Mouse (Mus musculus) thymus, adult 18-20 months (tissue): ENCODE data around the gene Kcnq1.

ENCODE experiments used
- DNase-seq, 2 experiments: peaks; one replicate each; pipeline ENCODE4 v3.0.0; 2022; ENCODE audit warnings: mixed read lengths in 2 of 2

Gene Kcnq1

DNA sequence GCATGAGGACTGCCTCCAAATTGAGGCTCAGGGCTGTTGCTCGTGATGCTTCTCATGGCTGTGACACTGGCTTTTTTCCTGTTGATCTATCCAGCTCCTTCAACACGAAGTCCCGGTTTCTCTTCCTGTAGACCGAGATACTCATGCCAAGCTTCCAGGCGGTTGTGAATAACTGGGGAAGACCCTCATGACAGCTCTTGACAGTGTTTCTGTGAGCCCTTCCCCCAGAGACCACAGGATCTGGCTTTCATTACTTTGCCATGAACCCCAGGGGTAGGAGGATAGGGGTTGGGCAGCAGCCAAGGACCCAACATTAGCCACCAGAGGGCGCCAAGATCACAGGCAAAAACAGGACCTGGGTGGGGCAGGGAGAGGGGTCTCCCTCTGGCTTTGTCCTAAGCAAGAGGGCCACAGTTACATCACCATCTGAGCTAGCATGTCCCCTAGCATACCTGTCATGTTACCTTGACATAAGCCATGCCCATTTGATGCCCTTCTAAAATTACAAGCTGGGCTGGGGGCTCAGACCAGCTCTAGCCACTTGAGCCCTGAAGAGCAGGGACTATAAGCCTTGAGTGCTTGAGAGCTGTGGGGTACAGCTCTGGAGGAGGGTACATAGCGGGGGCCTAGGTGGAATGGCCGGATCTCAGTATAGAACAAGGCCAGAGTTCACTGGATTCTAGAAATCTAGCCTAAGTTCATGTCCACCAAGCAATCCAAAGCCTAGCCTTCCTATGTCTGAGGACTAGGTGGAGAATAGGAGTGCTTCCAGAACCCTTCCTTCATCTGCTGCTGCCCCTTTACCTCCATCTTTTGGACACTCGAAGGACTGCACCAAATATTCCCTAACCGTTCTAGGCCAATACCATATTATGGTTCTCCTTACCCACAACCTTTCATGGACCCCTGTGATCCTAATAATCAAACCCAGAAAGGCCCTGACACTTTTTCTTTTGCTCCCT, 11.3 kb upstream of the Kcnq1 start, which contains the start of gene Trpm5:
Trpm5 (minus strand) TSS at position 51 of the 962 bp plus-strand sequence.
- no peak for DNase-seq

DNA sequence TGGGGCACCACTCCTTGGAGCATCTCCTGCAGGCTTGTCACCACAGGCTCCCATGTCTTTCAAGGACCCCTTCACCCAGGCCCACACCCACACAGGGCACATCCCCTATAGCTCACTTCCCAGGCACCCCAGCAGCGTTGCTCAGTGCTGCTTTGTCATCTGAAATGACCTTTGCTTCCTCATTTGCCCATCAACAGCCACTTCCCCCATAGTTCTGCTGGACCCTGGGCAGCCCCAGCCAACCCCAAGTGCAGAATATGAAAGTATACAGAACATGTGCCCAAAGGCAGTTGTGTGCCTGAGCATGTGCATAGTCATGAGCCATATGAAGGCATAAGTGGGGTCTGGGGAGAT, 10.6 kb upstream of the Kcnq1 start:
- DNase-seq = no peak

DNA sequence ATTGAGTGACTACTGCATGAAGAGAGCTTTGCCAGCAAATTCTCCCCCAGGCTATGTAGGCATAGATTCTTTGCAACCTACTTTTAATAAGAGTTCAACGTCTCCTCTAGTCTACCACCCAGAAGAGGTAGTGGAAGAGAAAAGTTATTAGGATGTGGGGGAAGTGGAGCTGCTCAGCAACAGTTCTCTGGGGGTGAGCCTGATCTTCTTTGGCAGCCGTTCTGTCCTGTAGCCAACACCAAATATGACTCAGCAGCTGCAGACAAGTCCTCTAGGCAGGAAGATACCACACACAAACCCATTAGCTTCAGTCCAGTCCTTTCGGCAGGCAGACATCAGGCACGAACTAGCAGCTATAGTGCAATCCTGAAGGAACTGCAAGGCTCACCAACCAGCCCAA, 5.4 kb upstream of the Kcnq1 start:
- DNase-seq = no peak

DNA sequence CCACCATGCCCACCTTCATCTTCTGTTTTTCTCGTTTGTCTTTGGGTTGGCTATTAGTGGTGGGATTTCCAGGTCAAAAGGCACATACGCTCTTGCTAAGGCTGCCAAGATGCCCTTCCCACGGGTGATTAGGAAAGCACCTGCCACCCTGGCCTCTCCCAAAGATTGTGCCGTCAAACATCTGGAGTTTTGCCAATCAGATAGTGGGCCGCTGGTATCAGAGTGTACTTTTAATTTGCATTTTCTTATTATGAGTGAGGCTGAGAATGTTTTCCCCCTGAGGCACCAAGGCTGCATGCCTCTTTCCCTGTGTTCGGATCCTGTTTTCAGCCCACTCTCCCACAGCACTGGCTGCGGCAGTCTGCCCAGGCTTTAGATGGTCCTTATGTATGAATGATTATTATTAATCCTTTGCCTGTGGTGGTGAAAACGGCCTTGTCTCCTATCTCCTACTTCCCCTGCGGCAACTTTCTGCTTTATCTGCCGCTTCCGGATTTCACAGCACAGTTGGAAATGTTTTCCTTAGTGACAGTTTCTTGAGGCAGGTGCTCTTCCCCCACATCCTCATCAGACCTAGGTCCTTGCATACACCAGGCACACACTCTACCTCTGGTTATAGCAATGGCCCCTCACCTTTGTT, 784 bp upstream of the Kcnq1 start:
- no peak for DNase-seq

DNA sequence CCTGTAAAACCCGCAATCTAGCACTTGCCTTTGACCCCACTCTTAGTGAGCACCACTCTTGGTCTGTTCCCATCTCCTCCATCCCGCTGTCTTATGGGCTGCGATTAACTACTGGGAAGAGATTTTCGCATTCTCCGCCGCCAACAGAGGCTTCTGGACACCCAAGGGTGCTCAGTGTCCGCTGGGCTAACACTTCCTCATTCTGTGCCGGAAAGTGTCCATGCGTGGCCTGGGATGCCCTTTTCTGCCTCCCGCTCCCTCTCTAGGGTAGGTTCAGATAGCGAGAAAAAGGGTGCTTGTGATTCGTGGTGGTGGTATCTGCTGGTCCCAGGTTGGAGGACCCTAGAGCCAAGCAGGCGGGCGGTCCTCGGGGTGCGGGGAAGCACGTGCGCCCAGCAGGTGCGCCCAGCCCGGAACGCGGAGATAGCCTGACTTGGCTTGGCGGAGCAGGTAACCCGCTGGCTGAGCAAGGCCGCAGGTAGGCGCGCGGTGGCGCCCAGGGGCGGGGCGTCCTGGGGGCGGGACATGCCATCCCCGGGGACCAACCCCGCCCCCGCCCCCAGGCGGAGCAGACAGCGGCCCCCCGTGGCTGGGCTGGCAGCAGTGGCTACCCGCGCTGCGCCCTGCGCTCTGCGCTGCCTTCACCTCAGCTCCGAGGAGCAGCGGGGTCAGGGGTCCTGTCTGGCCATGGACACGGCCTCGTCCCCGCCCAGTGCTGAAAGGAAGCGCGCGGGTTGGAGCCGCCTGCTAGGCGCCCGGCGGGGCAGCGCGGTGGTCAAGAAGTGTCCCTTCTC, 707 bp downstream of the Kcnq1 start:
- peak; percentile 15 to 17 for DNase-seq

DNA sequence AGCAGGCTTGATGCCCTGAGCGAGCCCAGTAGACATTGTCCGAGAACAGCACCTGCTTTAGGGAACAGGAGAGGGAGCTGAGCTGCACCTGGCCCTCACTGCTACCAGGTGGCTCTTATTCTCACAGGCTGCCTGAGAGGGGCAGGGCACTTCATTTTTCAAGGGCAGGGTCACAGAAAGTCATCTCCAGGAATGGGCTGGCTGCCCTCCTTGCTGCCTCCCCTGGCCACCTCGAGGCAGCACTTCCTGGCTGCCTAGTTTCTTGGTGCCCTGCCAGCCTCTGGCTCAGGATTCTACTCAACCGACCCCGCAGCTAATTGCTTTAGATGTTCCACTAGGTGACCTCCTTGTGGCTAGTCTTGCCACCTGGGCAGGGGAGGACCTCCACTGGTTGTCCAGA, 2.0 kb downstream of the Kcnq1 start:
- no peak for DNase-seq

DNA sequence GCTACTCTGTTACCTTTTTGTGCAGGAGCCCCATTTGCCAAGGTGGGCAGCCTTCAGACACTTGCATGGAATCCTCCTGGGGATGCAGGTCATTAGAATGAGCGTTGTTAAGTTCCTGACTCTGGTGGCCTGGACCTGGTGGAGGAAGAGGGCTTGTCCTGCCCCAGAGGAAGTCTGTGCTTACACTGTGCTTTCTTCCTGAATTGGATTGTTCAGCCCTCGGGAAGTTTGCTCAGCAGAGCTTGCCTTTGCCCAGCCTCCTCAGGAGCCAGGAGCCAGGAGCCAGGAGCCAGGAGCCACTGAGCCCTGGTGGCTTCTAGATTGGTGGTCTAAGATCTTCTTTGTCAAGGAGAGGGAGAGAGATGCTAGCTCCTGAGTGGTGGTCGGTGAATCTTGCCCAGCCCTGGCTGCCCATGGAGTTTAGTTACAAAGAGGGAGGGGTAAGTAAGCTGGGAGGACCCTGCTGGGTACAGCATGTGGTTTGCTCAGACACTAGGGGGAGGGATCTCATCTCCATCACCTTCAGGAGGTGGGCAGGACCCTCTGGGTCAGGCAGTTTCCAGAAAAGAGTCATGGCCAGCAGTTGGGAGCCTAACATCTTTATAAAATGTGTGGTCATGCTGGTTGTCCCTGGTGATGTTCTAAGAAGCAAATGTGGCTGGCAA, 3.0 kb downstream of the Kcnq1 start:
- no peak for DNase-seq

DNA sequence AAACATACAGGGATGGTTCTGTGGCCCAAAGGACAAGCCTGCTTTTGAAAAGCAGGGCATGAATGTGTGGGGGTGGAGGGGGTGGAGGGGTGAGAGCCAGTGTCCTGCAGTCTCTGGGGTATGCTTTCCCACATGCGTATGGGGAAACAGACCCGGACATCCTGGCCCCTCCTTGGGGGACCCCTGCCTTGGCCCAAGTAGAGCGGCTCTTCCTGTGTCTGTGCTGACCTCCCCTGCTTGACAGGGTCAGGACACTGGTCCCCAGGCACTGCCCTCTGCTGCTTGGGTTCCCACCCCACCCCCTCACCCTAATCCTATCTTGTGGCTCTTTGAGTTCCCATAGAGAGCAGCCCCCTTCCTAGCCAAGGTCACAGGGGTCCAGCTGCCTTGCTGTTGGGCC, 3.5 kb downstream of the Kcnq1 start:
- DNase-seq = no peak

DNA sequence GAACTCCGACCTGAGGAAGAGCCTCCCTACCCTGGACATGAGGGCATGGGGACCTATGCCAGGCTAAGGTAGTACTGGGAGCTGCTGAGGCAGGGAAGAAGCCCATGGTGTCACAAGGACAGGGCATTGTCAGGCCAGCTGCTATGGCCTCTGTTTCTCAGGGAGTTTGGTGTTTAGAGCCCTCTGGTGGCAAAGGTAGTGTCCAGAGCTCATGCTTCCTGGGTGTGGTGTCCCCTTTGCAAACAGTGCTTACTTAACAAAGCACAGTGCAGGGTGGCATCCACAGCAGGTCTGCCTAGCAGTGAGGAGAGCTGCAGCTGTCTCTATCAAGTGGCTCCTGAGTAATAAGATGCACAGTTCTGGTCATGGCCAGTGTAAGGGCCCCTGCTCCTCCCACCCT, 4.6 kb downstream of the Kcnq1 start:
- DNase-seq = no peak

DNA sequence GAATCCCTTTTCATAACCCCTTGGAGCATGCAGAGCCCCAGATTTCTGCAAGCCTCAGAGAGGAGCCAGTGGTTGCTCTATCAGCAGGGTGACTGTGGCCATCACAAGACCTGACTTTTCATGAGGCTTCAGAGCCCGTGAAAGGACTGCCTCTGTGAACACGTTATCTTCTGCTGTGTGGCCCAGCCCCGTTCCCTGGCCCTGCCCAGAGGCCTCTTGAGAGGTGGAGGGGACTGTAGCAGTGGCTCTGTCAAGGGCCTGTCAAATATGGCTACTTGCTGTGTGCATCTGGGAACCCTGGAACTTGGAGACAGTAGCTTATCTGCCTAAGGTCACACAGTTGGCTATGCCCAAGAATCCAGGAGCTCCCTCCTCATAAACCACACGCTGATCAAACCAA, 5.6 kb downstream of the Kcnq1 start:
- DNase-seq = no peak

DNA sequence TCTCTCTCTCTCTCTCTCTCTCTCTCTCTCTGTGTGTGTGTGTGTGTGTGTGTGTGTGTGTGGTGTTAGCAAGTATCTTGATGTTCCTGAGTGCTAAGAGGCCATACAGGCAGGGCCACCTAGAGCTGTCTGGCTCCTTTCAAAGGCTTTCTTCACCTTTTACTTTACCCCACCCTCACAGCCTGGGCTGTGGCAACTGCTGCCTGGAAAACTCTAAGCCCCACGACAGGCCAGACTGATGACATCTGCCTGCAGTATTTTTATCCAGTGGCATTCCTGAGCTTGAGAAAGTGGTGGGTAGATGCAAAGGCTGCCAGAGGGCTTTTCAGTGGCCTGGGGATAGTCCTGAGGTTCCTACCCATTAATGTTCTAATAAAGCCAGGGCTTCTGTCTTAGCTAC, 6.2 kb downstream of the Kcnq1 start:
- DNase-seq = no peak

DNA sequence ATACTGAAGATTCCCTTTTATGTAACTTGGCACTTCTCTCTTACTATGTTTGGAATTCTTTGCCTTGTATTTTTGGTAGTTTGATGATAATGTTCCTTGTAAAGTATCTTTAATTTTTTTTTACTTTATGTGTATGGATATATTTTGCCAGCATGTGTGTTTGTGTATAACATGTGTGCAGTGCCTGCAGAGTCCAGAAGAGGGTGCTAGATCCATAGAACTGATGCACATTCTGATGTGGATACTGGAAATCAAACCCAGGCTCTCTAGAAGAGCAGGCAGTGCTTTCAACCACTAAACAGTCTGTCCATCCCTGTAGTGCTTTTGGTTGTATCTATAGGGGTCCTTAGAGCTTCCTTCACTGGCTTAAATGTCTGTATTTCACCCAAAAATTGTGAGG, 8.6 kb downstream of the Kcnq1 start:
- no peak for DNase-seq

DNA sequence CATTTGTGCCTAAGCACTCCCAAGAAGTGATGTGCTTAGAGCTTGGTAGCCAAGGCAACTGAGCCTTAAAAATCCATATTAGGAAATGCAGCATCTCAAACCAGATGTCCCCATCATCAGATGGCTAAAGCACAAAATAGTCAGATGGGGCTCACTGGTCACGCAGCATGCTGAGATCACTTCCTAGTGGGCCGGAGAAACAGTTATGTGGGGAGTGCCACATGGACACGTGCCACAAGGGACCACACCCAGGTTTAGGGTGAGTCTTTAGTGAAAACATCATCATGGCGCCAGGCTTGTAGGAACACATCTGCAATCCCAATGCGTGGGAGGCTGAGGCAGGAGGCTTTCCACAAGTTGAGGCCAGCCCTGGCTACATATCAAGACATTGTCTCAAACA, 10.4 kb downstream of the Kcnq1 start:
- DNase-seq = no peak

DNA sequence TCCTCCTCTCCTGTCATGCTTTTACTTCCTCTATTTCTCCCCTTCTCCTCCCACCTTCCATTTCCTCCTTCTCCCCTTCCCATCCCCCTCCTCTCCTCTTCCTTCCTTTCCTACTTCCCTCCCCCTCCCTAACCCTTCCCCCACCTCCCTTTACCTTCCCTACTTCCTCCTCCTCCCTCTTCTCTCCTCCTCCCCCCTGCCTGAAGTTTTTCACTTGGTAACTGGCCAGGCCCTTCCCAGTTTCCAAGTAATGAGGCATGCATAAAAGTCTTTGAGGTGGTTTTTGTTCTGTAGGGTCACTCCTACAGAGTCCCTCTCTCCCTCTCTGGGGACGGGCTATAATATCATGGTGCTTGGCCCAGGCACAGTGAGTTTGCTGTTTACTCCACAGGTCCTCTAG, 13.2 kb downstream of the Kcnq1 start:
- DNase-seq = no peak

DNA sequence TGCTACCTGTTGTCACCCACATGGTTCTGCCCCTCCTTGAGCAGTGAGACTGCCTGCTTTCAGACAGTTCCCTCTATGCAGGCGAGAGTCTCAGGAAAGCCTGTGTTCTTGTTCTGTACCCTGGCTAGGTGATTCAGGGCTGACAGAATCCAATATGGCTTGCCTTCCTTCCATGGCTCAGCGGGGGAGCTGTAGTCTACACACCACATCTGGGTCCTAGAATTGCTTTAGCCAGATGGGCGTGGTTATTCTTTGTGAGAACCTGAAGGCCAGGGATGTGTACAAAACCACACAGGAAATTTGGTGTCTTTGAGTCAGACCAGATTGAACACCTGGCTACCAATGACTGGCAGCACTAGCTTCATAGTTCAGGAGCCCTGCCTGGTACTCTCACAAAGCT, 13.7 kb downstream of the Kcnq1 start:
- DNase-seq = no peak

DNA sequence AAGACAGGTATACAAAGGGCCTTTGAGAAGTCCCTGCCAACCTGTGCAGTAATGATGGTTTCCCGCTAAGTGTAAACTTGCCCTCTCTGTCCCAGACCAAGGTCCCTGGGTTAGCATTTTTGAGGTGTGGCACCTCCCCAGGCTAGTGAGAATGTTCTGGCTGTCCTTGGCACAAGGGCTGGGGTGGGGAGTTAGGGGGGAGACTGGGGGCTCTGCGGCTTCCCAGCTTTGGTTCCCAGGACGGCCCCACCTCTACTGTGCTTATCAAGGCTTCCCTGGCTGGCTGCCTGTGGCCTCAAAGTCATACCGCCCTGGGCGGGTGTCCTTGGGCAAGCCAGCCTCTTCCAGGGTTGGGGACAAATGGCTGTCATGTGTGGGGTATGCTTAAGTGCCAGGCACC, 16.0 kb downstream of the Kcnq1 start:
- DNase-seq = no peak

DNA sequence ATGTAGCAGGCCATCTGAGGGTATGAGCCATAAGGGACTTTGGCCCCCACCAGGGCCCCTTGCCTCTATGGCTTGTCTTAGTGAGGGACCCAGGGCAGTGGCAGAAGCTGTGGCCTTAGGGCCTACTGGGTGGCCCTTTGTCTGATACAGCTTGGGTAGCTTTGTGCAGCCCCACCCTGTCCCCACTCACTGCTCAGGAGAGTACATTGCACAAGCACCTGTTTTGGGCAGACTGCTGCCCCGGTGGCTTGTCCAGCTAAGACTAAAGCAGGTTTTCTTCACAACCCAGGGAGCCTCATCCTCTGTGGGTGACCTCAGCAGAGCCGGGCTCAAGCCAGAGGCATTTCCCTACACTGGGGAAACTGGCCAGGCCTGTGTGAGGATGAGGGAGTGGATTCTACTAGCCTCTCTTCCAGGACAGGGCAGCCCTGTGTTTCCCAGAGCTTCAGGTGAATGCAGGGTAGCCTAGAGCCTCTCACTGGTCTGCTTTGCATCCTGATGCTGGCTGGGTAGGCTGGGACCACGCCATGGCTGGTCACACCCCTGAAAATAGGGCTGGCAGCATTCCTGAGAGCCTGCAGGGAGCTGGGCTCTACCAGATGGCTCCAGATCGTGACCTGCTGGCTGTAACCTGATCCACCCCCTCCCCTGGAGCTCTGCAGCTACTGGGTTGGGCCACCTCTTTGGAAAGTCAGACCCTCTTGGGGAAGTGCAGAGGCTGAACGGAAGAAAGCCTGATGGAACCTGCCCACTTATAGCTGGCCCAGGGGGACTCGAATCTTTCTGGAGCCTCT, 17.9 kb downstream of the Kcnq1 start:
- DNase-seq = no peak

DNA sequence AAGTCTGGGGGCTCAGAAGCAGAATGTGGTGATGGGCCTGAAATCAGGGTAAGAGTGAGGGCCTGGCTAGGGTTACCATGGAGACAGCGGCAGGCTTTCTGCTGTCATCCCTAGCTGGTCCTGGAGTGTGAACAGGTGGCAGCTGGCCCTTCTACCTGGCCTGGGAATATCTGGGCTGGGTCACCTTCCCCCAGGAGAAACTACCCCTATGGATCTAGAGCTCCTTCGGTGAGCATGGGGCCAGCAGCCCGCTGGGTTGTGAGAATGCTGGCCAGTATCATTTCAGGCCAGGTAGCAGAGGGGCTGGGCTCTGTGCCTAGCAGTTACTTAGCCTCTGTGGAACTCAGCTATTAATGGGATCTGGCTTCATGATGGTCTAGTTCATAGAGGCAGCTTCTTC, 18.7 kb downstream of the Kcnq1 start:
- DNase-seq = no peak

DNA sequence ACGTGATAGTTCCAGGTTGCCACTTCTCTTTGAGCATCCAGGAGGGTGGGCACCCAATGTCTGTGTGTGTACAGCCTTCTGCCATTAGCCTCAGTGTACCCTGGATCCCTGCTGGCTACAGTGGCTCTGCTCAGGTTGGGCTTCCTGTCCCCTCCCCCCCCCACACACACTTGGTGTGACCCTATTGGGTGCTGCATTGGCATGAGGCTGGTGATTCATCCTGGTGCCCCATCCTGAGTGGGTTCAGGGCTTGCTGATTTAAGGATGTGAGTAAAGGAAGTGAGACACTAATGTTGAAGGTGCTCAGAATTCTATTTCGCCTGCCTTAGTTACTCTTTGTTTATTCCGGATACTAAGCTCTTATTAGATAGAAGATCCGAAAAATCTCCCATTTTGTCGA, 26.7 kb downstream of the Kcnq1 start:
- no peak for DNase-seq

DNA sequence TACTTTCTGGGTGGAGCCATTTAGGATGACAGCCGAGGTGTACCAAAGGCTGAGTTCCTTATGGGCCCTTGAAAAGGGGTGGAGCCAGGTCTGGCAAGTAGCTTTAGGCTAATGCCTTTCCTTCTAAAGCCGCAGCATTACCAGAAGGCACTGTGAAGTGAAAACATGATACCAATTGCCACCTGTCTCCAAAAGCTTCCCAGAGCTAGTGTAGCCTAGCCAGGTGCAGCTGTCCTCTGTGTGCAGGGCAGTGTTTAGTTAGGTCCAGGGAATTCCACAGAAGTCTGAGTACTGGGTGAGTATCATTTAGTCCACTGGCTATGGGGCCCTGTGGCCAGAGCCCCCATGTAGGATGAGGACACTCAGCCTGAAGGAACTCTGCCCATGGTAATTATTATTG, 30.0 kb downstream of the Kcnq1 start:
- DNase-seq = no peak

DNA sequence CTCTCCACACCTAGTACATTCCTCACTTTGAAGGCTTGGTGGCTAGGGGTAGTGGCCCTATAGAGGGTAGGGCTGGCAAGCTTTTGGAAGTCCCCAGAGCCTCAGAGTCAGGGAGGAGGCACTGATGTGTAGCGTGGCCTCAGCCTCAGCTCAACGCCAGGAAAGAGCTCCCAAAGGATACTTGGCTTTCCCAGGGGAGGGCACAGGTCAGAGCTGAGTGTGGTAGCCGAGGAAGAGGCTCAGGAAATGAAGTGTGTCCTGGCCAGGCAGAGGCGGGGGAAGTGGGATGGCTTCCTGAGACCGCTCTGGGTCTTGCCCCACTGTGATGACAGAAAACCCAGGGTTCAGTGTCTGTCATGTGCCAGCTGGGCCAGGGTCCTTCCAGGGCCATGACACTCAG, 30.4 kb downstream of the Kcnq1 start:
- no peak for DNase-seq

DNA sequence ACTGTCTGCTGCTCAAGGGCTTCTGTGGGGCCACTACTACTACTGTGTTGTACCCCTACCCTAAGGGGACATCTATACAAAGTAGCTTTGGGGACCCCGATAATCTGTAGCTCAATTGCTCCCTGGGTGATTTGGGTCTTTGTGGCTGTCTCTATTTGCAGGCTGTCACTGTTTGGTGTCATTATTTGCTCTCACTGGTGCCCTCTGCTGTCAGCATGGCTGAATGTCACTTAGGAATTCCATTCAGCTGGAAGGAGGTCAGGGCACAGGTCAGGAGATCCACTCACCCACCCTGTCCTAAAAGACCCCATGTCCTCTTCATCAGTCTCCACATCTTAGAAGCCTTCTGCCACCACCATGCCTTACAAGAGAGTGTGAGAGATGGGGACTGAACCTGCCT, 32.6 kb downstream of the Kcnq1 start:
- DNase-seq = no peak
